ENCODE assay signal across 9 mouse cellular contexts in the genomic region with DNA sequence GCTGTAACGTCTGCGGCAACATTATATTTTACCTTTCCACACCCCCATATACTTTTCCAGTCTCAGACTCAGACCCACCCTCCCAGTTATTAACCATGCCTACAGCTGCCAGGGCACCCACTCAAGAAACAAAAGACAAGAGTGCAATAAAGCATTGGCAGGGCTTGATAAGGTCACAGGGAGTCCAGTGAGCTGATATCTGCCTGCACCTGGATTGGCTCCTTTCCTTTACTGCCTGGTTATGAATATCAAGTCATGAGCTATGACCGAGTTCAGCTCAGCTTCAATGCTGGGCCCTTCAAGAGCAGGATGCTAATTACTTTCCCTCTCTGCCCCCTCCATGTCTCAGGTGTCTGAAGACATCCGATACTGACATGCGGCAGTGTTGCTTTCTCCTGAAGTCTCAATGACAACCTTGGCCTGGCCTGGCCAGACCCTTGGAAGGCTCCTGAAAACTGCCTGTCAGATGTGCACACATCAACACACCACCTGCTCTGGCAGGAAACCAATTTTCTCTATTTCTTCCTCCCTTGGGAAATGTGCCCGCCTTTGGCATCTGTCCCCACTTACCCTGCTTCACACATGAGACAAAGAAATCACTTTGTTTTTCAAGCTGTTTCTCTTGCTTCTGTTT.
A peak's percentile ranks its signal among the peaks of the same experiment; 100 is the strongest.
DNase-seq lines count a peak whose midpoint lies in the region; ATAC-seq lines count a peak whose summit lies in the region.
"Had no signal": no experiment of that assay in that cellular context is flagged by ENCODE, and none has a peak within 500 bp of the region (broad histone marks: within the 10 kb centered on the region; RNA-seq: fewer than 3 reads in every experiment).

No protein-coding gene starts in this region.

- H3K27ac ChIP-seq in heart, embryonic 12.5 days (ENCODE audit: poor library complexity, severe bottlenecking): no peak overlapping the region
- H3K27ac ChIP-seq: layer of hippocampus, adult 2 months; limb, embryonic 13.5 days had no signal

- H3K4me3 ChIP-seq in heart, embryonic 12.5 days: no peak overlapping the region
- H3K4me3 ChIP-seq: layer of hippocampus, adult 2 months; limb, embryonic 13.5 days had no signal

- H3K4me2 ChIP-seq in heart, embryonic 12.5 days: no peak overlapping the region
- H3K4me2 ChIP-seq: limb, embryonic 13.5 days had no signal

- no peaks in the 10 kb centered on the region; the same call in 1 of the 2 replicates for H3K9me3 ChIP-seq in heart, embryonic 12.5 days (replicated peaks)
- H3K9me3 ChIP-seq: limb, embryonic 13.5 days had no signal

- peaks cover 8% of the 10 kb centered on the region for H3K4me1 ChIP-seq in heart, embryonic 12.5 days (replicated peaks)
- H3K4me1 ChIP-seq: limb, embryonic 13.5 days had no signal

- no peak for ATAC-seq in heart, embryonic 12.5 days (ENCODE audit: insufficient number of reproducible peaks, low FRiP score)

- intact Hi-C loops in heart, postnatal 10 days (cut with DNase I): no loop called here

- peak; percentile 11 to 27 for DNase-seq in heart, postnatal 10 days
- DNase-seq in right cerebral cortex, postnatal 14 days: peak; percentile 20
- no peak for DNase-seq in right cerebral cortex, adult 2 months (ENCODE audit: low spot score in 2 of 2)
- DNase-seq in gastrocnemius, postnatal 25 days: peak; percentile 8
- no peak for DNase-seq in lung, postnatal 10 days
- DNase-seq in ovary, postnatal 36 days (ENCODE audit: low spot score): no peak

- H3K27me3 ChIP-seq in heart, embryonic 12.5 days (replicated peaks): no peaks in the 10 kb centered on the region
- H3K27me3 ChIP-seq: limb, embryonic 13.5 days had no signal

- H3K9ac ChIP-seq in heart, embryonic 12.5 days: no peak overlapping the region
- H3K9ac ChIP-seq: limb, embryonic 13.5 days had no signal

- no peaks in the 10 kb centered on the region for H3K36me3 ChIP-seq in heart, embryonic 12.5 days
- H3K36me3 ChIP-seq: limb, embryonic 13.5 days had no signal

- 67% methylated on average over 6 of the region's 6 CpGs for WGBS in heart, embryonic 12.5 days

Comparison
In these comparisons a context has a peak if more than half of its experiments do, and no peak if none do; other contexts are left out.
1. DNase-seq: peak in heart, postnatal 10 days (2 of 2), right cerebral cortex, postnatal 14 days (single experiment) and gastrocnemius, postnatal 25 days (single experiment); none in right cerebral cortex, adult 2 months (0 of 2), lung, postnatal 10 days (single experiment) and ovary, postnatal 36 days (single experiment).